Mouse (Mus musculus) adrenal gland, postnatal 10 days (tissue): ENCODE measurements around the gene Nop53. TPM values are rescaled to one million over a fixed set of nuclear protein-coding genes. Genes with fewer than 3 reads are reported as not detected.
A peak's percentile ranks its signal among the peaks of the same experiment; 100 is the strongest.

Experiments used
- DNase-seq: peaks from one replicate; pipeline ENCODE4 v3.0.0; 2021; ENCODE audit warnings: mixed read lengths
- long read RNA-seq, 2 experiments: library from polyadenylated mRNA; stranded (forward); transcript quantifications; one replicate each; pipeline ENCODE4 v2.0.0; 2021
- total RNA-seq, 2 experiments: library from RNA; stranded (reverse); gene quantifications; 2 replicates each; pipeline ENCODE4 v1.2.3; 2021

Gene Nop53
- total RNA-seq: 100 to 1,000 TPM; 198 to 201 TPM
- long read RNA-seq, experiment 1, transcript Nop53-201 (13 exons, 3,176 nt): major isoform, 177 of 211 reads
- long read RNA-seq, experiment 1, partial matches to known transcripts: 29 of 211 reads
- long read RNA-seq, experiment 1, other reads (novel, unspliced or antisense): 4 of 211 reads
- long read RNA-seq, experiment 2, transcript Nop53-201 (13 exons, 3,176 nt): major isoform, 106 of 121 reads
- long read RNA-seq, experiment 2, partial matches to known transcripts: 7 of 121 reads
- long read RNA-seq, experiment 2, other reads (novel, unspliced or antisense): 7 of 121 reads

- DNase-seq: peak; percentile 93
These were observed at the start of gene Nop53 for GRCm38 (mm10) chr7:15945721-15946536. TSS of gene Nop53 (minus strand) at chr7:15946074.

DNA sequence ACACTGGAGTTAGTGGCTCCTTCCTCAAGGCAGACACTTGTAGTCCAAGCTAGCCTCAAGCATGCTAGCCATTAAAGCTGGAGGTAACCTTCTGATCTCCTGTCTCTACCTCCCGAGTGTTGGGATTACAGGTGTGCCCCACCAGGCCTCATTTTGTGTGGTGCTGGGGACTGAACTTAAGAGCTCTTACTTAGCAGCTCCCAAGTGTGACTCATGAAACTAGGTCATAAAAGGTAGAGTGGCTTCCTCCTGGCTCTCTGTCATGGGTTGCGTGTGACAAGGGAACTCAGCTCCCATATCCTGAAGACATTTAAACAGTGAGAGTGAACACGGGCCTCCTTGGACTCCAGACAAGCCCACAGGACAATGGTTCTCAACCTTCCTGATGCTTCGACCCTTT lies 47.9 kb upstream of the Nop53 start:
- no peak for DNase-seq

DNA sequence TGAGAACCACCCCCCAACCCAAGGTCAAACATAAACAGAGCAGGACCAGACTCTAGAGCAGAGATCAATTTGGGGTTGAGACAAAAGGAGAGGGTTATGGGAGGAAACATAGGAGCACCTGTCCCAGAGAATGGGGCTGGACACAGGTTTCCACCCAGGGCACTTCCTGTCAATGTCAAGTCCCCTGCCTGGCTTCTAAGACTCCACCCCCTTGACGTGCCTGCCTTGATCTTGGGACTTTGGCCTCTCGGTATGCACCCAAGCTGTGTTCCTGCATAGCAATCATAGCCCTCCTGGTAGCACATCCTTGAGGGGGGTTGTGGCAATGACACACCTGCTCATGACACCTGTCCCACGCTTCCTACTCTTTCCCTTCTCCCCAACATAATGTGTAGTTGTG lies 47.3 kb upstream of the Nop53 start:
- no peak for DNase-seq

DNA sequence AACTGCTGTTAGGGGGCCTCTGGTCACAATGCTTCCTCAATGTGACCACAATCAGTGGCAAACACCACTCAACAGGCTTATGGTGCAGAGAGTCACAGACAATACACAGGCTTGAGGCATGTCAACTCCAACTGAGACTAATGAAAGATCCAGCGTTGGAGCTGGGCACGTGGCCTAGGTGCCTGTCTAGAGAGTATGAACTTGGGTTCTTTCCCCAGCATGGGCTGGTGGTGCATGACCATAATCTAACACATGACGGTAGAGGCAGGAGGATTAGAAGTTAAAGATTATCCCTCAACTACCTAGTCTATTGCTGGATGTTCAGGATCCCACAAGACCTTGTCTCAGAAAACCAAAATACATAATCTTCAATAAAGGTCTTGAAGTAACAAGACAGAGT lies 45.9 kb upstream of the Nop53 start:
- no peak for DNase-seq

- DNase-seq: no peak
These were observed 41.9 kb upstream of the Nop53 start for GRCm38 (mm10) chr7:15987661-15988356.

DNA sequence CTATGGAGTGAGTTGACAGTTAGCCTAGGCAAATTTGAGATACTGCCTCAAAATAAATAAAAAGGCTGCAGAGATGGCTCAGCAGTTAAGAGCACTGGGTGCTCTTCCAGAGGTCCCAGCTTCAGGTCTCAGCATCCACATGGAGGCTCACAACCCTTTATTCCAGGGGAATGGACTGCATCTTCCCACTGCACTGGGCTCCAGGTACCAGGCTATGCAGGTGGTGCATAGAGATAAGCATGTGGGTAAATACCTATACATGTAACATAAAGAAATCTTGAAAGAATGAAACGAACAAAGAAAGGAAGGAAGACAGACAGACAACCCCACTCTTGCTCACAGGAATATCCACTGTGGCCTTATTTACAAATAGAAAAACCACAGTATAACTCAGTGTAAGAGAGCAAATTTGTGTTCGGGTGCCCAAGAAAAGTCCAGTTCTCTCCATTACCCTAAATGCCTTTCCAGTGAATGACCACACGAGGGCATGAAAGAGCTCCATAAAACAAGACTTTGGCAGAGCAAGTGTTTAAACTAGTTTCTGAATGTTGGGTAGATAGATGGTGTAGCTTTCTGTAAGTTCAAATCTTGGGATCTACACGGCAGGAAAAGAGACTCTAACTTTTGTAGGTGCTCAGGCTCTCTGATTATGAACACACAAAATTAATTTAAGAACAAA lies 37.0 kb upstream of the Nop53 start:
- no peak for DNase-seq

- DNase-seq: peak; percentile 59
These were observed 35.7 kb upstream of the Nop53 start for GRCm38 (mm10) chr7:15981538-15981937.

GRCm38 (mm10) chr7:15980246-15980645 lies 34.4 kb upstream of the Nop53 start:
- DNase-seq: peak; percentile 48

- DNase-seq: peak; percentile 75
These were observed 30.0 kb upstream of the Nop53 start for GRCm38 (mm10) chr7:15975904-15976303.

GRCm38 (mm10) chr7:15975451-15975850 lies 29.6 kb upstream of the Nop53 start:
- DNase-seq: no peak

- DNase-seq: peak; percentile 78
These were observed 28.8 kb upstream of the Nop53 start for GRCm38 (mm10) chr7:15974712-15975111.

DNA sequence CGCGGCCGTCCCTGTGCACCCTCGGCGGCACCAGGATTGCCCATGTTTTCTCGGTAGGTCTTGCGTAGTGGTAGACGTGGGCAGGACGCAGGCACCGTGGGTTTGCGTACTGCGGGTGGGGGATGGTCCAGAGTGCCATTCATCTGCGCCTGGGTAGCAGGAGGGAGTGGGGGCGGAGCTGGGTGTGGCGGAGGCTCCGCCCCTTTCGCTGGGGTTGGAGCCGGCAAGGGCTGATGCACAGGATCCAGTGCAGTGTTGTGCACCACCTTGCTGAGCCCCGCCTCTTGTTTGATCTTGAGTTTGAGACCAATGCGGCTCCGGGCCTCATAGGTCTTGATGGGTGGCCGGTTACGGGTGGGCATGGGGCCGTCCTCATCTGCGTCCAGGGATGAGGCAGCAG lies 26.4 kb upstream of the Nop53 start:
- no peak for DNase-seq

DNA sequence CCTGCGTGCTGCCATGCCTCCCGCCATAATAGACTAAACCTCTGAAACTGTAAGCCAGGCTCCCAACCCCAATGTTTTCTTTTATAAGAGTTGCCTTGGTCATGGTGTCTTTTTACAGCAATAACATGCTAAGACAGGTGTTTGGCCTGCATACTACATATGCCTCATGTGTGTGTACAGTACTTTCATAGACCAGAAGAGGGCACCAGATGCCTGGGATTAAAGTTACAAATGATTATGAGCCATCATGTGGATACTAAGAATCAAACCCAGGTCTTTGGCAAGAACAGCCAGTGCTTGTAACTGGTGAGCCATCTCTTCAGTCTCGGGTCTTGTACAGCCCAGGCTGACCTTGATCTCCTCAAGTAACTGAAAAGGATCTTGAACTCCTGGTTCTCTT lies 23.8 kb upstream of the Nop53 start:
- DNase-seq: no peak

- no peak for DNase-seq
These were observed 22.4 kb upstream of the Nop53 start for GRCm38 (mm10) chr7:15968322-15968721.

- DNase-seq: peak; percentile 92
These were observed 21.4 kb upstream of the Nop53 start, which contains the start of gene Ehd2 for GRCm38 (mm10) chr7:15967312-15967711. TSS of gene Ehd2 (minus strand) at chr7:15967567.

DNA sequence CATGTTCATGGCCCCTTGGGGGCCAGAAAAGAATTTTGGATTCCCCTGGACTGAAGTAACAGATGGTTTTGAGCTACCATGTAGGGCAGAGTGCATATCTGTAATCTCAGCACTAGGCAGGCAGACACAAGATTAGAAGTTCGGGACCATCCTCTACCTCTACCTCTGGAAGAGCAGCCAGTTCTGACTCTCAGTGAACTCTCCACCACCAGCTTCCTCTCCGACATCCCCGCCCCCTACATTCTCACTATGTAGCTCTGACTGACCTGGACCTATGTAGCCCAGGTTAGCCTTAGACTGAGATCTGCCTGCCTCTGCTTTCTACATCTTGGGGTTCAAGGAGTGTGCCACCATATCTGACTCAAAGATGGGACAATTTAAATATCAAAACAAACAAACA lies 20.6 kb upstream of the Nop53 start:
- DNase-seq: no peak

- no peak for DNase-seq
These were observed 18.2 kb upstream of the Nop53 start for GRCm38 (mm10) chr7:15963798-15964652.

DNA sequence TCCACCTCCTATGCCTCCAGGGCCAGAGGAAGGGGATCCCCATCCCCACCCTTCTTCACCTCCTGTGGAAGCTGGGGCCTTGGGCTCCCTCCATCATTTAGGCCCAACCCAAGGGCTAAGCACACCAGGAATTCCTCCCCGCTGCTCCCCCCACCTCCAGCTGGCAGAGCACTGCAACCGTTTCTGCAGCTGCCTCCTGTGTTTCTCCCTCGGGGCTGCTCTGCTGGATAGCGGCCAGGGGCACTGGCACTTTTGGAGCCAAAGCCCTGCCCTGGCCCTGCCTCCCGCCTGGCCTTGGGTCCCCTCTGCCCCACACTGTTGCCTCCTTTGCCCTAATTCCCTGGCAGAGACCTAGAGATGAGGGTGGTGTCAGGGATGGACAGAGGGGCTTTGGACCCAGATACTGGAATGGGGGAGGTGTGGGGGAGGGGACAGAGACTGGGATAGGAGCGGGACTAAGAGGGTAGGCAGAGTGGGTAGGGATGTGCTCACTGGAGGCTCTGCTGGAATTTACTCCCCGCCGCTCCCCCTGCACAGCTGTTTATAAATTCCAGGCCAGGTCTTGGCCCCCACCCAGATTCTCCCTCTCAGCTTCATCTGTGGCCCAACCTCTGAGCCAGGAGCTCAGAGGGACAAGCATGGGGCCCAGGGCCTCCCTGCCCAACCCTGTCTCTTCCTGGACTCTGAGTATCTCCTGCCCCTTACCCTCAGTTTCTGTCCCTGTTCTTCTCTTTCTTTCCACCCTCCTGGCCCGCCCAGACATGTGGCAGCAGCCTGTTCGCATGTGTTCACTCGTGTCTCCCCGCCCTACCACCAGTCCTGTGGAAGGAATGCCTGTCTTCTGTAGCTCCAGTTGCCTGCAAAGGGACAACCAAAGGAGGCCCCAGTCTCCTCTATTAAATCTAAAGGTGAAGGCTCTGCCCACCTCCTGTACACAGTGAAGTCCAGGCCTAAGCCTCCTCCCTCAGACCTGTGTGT lies 16.7 kb upstream of the Nop53 start:
- peak; percentile 95 for DNase-seq

GRCm38 (mm10) chr7:15961798-15962197 lies 15.9 kb upstream of the Nop53 start:
- DNase-seq: no peak

DNA sequence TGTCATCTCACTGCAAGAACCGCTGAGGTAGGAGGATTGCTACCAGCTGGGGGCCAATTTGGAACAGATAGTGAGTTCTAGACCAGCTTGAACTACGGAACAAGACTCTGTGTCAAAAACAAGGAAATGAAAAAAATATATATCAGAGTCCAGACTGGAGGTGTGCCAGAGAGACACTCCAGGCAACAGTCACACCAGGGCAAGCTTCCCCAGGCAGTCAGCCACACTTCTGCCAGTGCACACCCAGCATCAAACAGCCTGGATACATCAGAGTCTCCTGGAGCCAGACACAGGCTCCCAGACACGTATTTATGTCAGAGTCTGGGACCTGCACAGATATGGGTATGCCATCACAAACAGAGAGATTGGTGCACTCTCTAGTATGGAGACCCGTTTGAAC lies 15.4 kb upstream of the Nop53 start:
- peak; percentile 42 for DNase-seq
